Mouse (Mus musculus) limb, embryonic 15.5 days (tissue): Measurements from ENCODE around the gene Pla2g3. TPM values are rescaled to one million over a fixed set of nuclear protein-coding genes. Genes with fewer than 3 reads are reported as not detected.

Experiments used
- ATAC-seq: fragments of 200-750 bp; cut with Nextera tagmentation; 2 replicates; pipeline ENCODE4 v1.8.0; 2017; ENCODE audit warnings: low read depth, moderate TSS enrichment; ENCODE audit not compliant: insufficient number of reproducible peaks, low FRiP score, low TSS enrichment
- H3K27ac ChIP-seq: fragments of 300-500 bp; sonication (generic); 2 replicates; pipeline ENCODE4 v1.5.1; 2015; ENCODE audit warnings: moderate library complexity, mild to moderate bottlenecking, inconsistent platforms
- H3K27me3 ChIP-seq: fragments of 300-500 bp; sonication (generic); 2 replicates; pipeline ENCODE4 v1.6.1; 2015; ENCODE audit warnings: inconsistent platforms
- H3K36me3 ChIP-seq: fragments of 300-500 bp; sonication (generic); 2 replicates; pipeline ENCODE4 v1.6.1; 2015; ENCODE audit warnings: inconsistent platforms
- H3K4me1 ChIP-seq: fragments of 300-500 bp; sonication (generic); 2 replicates; pipeline ENCODE4 v1.6.1; 2015; ENCODE audit warnings: inconsistent platforms
- H3K4me2 ChIP-seq: fragments of 300-500 bp; sonication (generic); 2 replicates; pipeline ENCODE4 v1.6.1; 2015; ENCODE audit warnings: mild to moderate bottlenecking, inconsistent platforms
- H3K4me3 ChIP-seq: fragments of 300-500 bp; sonication (generic); 2 replicates; pipeline ENCODE4 v1.5.1; 2015; ENCODE audit warnings: mild to moderate bottlenecking, inconsistent platforms
- H3K9ac ChIP-seq: fragments of 300-500 bp; sonication (generic); 2 replicates; pipeline ENCODE4 v1.6.1; 2015; ENCODE audit warnings: inconsistent platforms
- H3K9me3 ChIP-seq: fragments of 300-500 bp; sonication (generic); 2 replicates; pipeline ENCODE4 v1.6.1; 2016; ENCODE audit warnings: inconsistent platforms
- WGBS: fragments of 180-500 bp; shearing (Covaris S2); methylation state at CpG from one replicate; pipeline ENCODE4 v1.1.7; 2015; 5-methylcytosine and 5-hydroxymethylcytosine counted together
- polyA plus RNA-seq: library from polyadenylated mRNA; unstranded; fragments of >200 nt; fragmentation: Nextera tagmentation; extraction: Ambion mirVana; gene quantifications from 2 replicates; pipeline ENCODE4 v1.2.1, GENCODE M21; 2015

Gene Pla2g3
- polyA plus RNA-seq, 1 experiment from 2014 or later = 1.6 TPM

- Histone ChIP-seq H3K27ac (no peak overlapping the region), H3K27me3 (no peaks in the 10 kb centered on the region), H3K9me3 (no peaks in the 10 kb centered on the region), H3K9ac (no peak overlapping the region), H3K4me2 (no peak overlapping the region), H3K4me3 (no peak overlapping the region), H3K36me3 (no peaks in the 10 kb centered on the region), H3K4me1 (peaks cover 42% of the 10 kb centered on the region)
- no peak for ATAC-seq
- 95% methylated on average over 5 of the region's 5 CpGs for WGBS
Observed at GRCm38 (mm10) chr11:3544409-3544808, 56.3 kb downstream of the Pla2g3 start.

- WGBS = 27% methylated on average over 9 of the region's 9 CpGs
- Histone ChIP-seq H3K27ac (peak overlapping the region; percentile 59; the same call in 1 of the 2 replicates), H3K36me3 (no peaks in the 10 kb centered on the region), H3K9ac (no peak overlapping the region), H3K27me3 (no peaks in the 10 kb centered on the region), H3K9me3 (no peaks in the 10 kb centered on the region), H3K4me1 (peaks cover 38% of the 10 kb centered on the region), H3K4me2 (no peak overlapping the region), H3K4me3 (no peak overlapping the region)
- ATAC-seq = no peak
Observed at GRCm38 (mm10) chr11:3545531-3546241, 57.6 kb downstream of the Pla2g3 start.

- no peaks in the 10 kb centered on the region for H3K36me3 ChIP-seq
- H3K4me2 ChIP-seq = no peak overlapping the region
- H3K9me3 ChIP-seq = no peaks in the 10 kb centered on the region
- H3K27ac ChIP-seq = peak overlapping the region; percentile 59
- H3K4me3 ChIP-seq = no peak overlapping the region
- H3K9ac ChIP-seq = no peak overlapping the region
- H3K4me1 ChIP-seq = peaks cover 37% of the 10 kb centered on the region
- ATAC-seq = no peak
- H3K27me3 ChIP-seq = no peaks in the 10 kb centered on the region
- WGBS = 13% methylated on average over 1 of the region's 1 CpGs
Observed at GRCm38 (mm10) chr11:3546242-3546562, 58.1 kb downstream of the Pla2g3 start.

- H3K36me3 ChIP-seq = no peaks in the 10 kb centered on the region
- WGBS = 86% methylated on average over 2 of the region's 2 CpGs
- H3K9me3 ChIP-seq = no peaks in the 10 kb centered on the region
- no peak overlapping the region for H3K4me2 ChIP-seq
- no peaks in the 10 kb centered on the region for H3K27me3 ChIP-seq
- no peak for ATAC-seq
- H3K9ac ChIP-seq = no peak overlapping the region
- H3K4me3 ChIP-seq = no peak overlapping the region
- H3K27ac ChIP-seq = no peak overlapping the region
- peaks cover 29% of the 10 kb centered on the region for H3K4me1 ChIP-seq
Observed at GRCm38 (mm10) chr11:3547047-3547446, 59.0 kb downstream of the Pla2g3 start.

GRCm38 (mm10) chr11:3547969-3548368 is 59.9 kb downstream of the Pla2g3 start:
- Histone ChIP-seq H3K27me3 (no peaks in the 10 kb centered on the region), H3K27ac (no peak overlapping the region), H3K9ac (no peak overlapping the region), H3K36me3 (no peaks in the 10 kb centered on the region), H3K9me3 (no peaks in the 10 kb centered on the region; the same call in 1 of the 2 replicates), H3K4me1 (peaks cover 20% of the 10 kb centered on the region), H3K4me3 (no peak overlapping the region), H3K4me2 (no peak overlapping the region)
- ATAC-seq = no peak
- WGBS = 43% methylated on average over 6 of the region's 6 CpGs

GRCm38 (mm10) chr11:3548564-3549295 is 60.6 kb downstream of the Pla2g3 start:
- H3K36me3 ChIP-seq = no peaks in the 10 kb centered on the region
- no peak for ATAC-seq
- no peaks in the 10 kb centered on the region; the same call in 1 of the 2 replicates for H3K9me3 ChIP-seq
- H3K9ac ChIP-seq = no peak overlapping the region
- H3K4me1 ChIP-seq = peaks cover 13% of the 10 kb centered on the region
- no peak overlapping the region for H3K27ac ChIP-seq
- no peaks in the 10 kb centered on the region for H3K27me3 ChIP-seq
- no peak overlapping the region for H3K4me2 ChIP-seq
- no peak overlapping the region for H3K4me3 ChIP-seq
- 60% methylated on average over 3 of the region's 3 CpGs for WGBS

Other genes starting within 250 kb of the Pla2g3 start
- 191 and 199 TPM in 2 replicates for gene Drg1, start 221.9 kb upstream of the Pla2g3 start, polyA plus RNA-seq
- gene Patz1, start 199.4 kb upstream of the Pla2g3 start, polyA plus RNA-seq = 28.4 and 32.3 TPM in 2 replicates
- 15.6 and 17.9 TPM in 2 replicates for gene Pik3ip1, start 157.9 kb upstream of the Pla2g3 start, polyA plus RNA-seq
- gene Limk2, start 79.1 kb upstream of the Pla2g3 start, polyA plus RNA-seq = 102 and 108 TPM in 2 replicates
- 32.8 and 35.7 TPM in 2 replicates for gene Rnf185, start 35.9 kb upstream of the Pla2g3 start, polyA plus RNA-seq
- gene Inpp5j, start 16.5 kb downstream of the Pla2g3 start, polyA plus RNA-seq = 0.65 and 0.79 TPM in 2 replicates
- 215 and 226 TPM in 2 replicates for gene Selenom, start 26.4 kb downstream of the Pla2g3 start, polyA plus RNA-seq
- 81.7 and 136 TPM in 2 replicates for gene Smtn, start 52.3 kb downstream of the Pla2g3 start, polyA plus RNA-seq
- 23.5 and 26.0 TPM in 2 replicates for gene Morc2a, start 160.9 kb downstream of the Pla2g3 start, polyA plus RNA-seq